Mouse (Mus musculus) cerebellum, adult 9-11 months (tissue): ENCODE data around the gene Rbm17.

Experiments
- DNase-seq: peaks from one replicate; pipeline ENCODE4 v3.0.0; 2022

The Rbm17 gene

DNA sequence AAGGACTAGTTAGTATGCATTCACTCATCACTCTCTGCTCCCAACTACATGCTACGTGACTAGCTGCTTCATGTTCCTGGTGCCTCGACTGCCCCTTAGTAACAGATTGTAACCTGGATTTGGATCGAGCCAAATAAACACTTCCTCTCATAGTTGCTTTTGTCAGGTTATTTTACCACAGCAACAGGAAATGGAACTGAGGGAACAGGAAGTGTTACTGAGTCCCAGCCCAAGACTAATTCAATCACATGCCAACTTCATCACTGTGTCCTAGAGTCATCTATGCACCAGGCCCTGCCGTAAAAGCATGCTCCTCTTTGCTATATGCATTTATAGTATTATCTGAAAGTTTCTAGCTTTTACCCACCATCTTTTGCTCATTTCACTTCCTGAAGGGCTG, 16.0 kb downstream of the Rbm17 start:
- DNase-seq: no peak

DNA sequence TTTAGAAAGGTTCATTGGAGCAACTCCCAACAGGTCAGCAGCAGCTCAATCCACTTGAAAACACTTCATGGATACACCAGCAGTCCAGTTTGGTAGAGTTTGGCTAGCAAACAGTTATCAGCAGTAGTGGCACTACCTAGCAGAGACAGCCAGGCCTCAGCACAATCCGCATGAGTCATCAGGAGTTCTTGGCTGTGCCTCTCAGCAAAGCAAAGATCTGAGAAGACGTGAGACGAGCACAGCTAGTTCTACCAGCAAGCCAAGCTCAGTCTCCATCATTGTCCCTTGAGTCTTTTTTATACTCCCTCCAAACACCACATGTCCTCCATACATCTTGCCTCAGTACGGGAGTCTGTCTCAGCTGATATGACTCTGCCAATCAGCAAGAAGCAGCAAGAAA, 24.6 kb downstream of the Rbm17 start:
- no peak for DNase-seq

DNA sequence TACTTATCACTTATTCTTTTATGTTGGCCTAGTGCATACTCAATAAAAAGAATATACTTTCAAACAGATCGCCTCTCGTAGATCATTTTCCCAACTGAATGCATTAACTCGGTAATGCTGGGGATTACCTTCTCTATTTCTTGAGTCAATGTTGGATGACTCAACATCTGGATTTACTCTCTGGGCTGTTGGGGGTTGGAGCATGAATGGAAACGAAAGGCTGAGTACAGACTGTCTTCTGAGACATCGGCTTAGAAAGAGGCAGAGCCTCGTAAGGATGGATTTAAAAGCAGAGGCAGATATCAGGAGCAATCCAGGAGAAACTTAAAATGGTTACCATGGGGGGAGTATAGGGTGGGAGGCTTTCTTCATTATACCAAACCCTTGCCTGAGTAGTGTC, 25.8 kb downstream of the Rbm17 start:
- DNase-seq: no peak

GRCm38 (mm10) chr2:11573684-11574083, 30.3 kb downstream of the Rbm17 start:
- no peak for DNase-seq

DNA sequence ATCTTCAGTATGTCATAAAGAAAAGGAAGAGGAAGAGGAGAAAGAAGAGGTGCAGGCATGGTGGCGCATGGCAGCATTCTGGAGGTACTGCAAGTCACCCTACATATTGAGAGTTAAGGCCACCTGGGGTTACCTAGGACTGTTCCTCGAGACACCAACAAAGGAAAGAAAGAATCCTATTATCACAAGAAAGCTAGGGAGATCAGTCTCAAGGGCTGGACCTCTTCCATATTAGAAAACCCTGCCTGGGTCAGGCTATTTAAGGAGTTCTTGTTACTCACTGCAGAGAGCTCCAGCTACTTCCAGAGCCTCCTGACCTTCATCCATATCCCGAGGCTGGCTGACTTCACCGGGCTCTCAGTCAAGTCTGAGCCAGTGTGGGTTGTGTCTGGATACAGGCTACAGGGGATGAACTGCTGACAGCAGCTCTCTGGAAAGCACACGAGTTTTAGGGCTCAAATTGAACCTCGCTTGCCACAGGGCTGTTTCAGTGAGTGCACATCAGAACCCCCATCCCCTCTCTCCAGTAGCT, 32.9 kb downstream of the Rbm17 start:
- no peak for DNase-seq

DNA sequence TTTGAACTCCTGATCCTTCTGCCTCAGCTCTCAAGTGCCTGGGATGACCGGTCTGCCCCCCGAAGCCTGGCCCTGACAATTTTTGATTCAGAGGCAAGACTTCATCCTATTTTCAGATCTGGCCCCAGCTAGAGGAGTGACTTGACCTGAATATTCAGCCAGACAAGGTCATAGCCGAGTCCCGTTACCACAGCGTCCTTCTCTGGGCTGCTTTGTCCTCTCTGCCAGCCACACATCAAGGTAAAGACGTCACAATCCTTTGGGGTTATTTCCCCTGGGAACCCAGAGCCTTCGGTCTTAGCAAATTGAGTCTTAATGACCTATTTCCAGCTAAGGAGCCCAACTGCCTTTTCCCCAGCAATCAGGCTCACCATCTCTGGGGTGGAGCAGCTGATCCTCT, 35.5 kb downstream of the Rbm17 start:
- no peak for DNase-seq

DNA sequence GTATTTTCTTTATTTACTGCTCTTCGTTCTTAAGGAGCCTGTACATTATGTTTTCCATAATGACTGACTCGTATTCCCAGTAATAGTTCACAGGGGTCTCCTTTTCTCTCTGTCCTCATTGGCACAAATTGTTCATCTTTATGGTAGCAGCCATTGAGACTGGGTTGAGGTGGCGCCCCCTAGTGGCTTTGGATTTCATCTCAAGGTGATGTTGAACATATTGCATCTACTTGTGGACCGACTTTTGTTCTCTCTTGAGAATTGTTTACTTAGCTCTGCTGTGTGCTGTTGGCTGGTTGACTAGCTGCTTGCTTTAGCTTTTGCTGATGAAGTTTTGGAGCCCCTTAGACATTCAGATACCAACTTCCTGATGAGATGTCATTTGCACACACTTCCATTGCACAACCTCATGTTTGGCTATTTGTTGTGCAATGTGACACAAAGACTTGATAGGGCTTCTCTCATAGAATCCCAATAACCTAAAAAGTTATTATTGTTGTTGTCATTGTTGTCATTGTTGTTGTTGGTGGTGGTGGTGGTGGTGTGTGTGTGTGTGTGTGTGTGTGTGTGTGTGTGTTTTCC, 36.1 kb downstream of the Rbm17 start:
- no peak for DNase-seq

DNA sequence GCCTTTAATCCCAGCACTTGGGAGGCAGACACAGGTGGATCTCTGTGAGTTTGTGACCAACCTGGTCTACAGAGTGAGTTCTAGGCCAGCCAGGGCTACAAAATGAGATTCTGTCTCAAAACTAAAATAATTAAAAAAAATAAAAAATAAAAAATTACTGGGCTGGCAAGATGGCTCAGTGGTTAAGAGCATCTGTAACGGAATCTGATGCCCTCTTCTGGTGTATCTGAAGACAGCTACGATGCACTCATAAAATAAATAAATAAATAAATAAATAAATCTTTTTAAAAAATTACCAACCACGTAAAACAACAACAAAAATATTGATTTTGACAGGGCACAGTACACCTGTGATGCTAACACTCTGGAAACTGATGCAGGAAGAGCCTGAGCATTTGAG, 37.1 kb downstream of the Rbm17 start:
- DNase-seq: no peak

DNA sequence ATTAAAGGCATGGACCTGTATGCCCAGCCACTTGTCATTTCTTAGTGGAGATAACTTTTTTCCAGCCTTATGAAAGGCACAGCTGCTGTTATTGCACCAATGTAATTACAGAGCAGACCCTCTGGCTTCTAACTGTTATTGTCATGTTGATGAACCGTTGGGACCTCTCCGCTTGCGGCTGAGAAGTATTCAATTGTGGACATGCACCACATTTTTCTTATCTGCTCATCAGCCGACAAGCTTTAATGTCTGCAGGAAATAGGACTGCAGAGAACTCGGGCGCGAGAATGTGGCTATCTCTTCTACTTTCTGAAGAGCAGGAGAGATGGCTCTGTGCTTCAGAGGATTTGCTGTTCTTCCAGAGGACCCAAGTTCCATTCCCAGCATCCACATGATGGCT, 37.7 kb downstream of the Rbm17 start:
- DNase-seq: no peak

GRCm38 (mm10) chr2:11564768-11565167, 39.2 kb downstream of the Rbm17 start:
- no peak for DNase-seq

DNA sequence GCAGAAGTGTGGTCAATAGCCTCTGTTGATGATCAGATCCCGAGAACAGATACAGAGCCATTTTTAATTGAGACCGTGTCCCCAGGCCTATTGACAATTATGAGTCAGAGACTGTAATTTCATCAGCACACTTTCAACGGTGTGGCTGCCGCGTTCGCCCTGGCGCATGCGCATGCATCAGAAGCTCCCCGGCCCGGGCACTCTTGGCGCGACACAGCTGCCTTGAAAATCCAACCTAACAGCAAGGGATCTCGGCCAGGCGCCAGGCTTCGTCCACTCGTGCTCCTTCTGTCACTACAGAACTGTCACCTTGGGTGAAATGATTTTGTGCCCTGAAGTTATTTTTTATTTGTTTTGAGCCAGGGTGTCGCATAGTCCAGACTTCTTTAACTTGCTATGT, 40.7 kb downstream of the Rbm17 start:
- no peak for DNase-seq

GRCm38 (mm10) chr2:11558654-11559053, 45.3 kb downstream of the Rbm17 start:
- no peak for DNase-seq

GRCm38 (mm10) chr2:11557244-11557643, 46.7 kb downstream of the Rbm17 start:
- no peak for DNase-seq

GRCm38 (mm10) chr2:11555316-11555715, 48.6 kb downstream of the Rbm17 start:
- peak; percentile 5 for DNase-seq

- peak; percentile 64 for DNase-seq
Observed at GRCm38 (mm10) chr2:11553471-11554400, 50.2 kb downstream of the Rbm17 start, which contains the start of gene Pfkfb3. Pfkfb3 (minus strand) TSS chr2:11554077.

DNA sequence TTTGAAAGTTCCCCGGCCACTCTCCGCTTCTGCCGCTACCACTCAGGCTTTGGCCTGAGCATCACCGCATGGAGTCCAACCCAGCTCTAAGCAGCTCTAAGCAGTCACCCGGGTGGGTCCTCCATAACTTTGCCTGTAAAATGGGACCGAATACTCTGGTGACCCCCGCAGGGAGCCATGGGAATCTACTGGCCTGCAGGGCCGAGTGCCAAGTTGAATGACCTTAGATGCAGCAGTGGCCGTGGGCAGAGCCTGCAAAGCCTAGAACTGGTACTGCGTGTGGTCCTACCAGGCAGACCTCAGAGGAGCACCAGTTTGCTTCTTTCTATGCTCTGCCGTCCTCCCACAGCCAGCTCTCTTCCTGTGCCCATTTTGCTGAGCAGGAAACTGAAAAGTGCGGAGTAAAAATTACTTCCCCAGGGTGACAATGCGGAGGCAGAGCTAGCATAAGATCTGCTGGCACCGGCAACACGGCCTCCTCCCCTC, 50.9 kb downstream of the Rbm17 start:
- peak; percentile 32 for DNase-seq

DNA sequence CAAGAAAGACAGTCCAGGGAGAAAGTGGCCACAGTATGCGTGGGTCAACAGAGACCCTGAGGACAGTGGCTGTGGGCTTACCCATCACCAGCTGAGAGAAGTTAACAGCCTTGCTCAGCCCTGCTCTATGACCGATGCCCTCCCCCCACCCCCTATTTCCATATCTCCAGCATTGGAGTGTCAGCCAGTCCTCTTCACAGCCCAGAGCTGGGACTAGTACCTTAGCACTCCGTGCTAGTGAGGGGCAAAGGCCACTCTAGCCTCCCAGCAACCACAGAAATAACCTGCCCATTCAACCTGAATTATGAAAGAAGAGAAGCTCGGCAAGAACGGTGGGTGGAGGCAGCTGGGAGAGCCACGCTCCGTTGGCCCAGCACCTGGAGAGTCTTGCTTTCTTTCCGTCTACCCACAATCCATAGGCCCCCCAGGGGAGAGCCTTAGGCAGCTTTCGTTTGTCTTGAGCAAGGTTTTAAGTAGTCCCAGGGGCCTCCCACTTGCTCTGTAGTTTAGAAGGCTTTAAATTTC, 51.6 kb downstream of the Rbm17 start:
- peak; percentile 11 for DNase-seq

DNA sequence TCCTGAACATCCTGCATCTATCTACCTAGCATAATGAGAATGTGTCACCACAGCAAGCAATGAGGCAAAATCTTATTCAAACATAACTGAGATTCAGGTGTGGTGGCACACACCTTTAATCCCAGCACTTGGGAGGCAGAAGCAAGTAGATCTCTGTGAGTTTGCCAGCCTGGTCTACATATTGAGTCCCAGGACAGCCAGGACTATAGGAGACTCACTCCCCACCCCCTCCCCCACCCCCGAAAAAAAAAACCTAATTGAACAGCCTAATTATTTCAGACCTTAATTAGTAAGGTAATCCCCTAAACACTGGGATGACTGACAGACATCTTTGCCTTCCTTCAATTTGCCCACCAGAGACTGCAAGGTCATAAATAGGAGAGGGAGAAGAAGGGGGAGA, 52.2 kb downstream of the Rbm17 start:
- no peak for DNase-seq

GRCm38 (mm10) chr2:11548508-11548907, 55.4 kb downstream of the Rbm17 start:
- DNase-seq: no peak

DNA sequence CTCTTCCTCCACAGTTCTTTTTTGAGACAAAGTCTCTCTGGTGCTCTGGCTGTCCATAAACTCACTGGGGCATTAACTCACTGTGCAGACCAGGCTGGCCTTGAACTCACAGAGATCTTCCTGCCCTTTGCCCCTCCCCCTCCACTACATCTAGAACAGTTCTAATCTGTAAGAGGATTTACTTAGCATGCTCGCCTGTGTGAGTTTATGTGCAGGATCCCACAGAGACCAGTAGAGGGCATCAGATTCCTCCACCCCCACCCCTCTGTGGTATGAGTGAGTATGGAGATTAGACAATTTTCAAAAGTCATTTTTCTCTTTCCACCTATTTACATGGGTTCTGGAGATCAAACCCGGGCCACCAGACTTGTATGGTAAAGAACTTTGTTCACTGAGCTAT, 56.3 kb downstream of the Rbm17 start:
- DNase-seq: no peak

DNA sequence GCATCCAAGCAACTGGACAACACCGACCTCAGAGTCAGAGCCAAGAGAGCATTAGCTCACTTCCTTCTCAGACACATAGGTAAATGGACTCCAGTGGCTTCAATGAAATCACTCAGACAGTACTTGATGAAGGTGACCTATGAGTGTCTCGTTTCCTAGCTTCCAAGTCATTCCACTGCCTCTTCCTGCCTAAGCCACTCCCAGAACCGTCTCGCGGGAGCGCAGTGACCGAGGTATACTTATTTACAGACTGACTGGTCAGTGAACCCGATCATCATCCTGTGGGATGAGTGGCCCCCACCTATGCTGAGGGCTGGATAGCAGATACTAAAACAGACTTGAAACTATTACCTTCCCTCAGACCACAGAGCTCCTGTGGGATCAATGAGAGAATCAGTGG, 57.9 kb downstream of the Rbm17 start:
- DNase-seq: no peak

DNA sequence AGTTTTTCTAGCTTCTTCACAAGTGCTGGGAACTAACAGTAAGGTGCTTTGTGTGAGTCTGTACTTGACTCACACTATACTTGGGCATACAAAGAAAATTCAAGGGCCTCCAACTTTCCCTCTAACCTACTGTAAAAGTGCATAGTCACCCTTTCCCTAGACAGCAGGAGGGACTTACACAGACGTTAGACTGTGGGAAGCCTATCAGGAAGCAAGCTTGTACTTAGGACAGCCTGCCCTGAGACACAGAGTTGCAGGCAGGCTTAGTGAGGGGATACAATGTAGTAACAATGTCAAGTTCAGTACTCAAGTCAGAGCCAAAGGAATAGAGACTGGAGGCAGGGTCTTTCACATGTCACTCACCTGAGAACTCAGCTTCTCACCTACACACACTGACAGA, 58.6 kb downstream of the Rbm17 start:
- no peak for DNase-seq

- DNase-seq: no peak
Observed at GRCm38 (mm10) chr2:11544342-11544741, 59.6 kb downstream of the Rbm17 start.

GRCm38 (mm10) chr2:11543158-11543557, 60.8 kb downstream of the Rbm17 start:
- DNase-seq: no peak
